Mouse (Mus musculus): ENCODE results near the gene Sdhb. TPM values are rescaled to one million over a fixed set of nuclear protein-coding genes. Genes with fewer than 3 reads are reported as not detected.
A peak's percentile ranks its signal among the peaks of the same experiment; 100 is the strongest.

The Sdhb gene
- polyA plus RNA-seq, 2 experiments: 175 to 381 TPM

- ATAC-seq (ENCODE audit: low FRiP score, low read depth): no peak
- H3K9ac ChIP-seq (ENCODE audit: low read depth, low read length, severe bottlenecking): peak overlapping the region; percentile 78
- no peaks in the 10 kb centered on the region for H3K27me3 ChIP-seq (ENCODE audit: control insufficient read depth, insufficient read depth, low read length)
- no peak for TF ChIP-seq POLR2A (IDR thresholded peaks at IDR 0.05; ENCODE audit: borderline replicate concordance, extremely low read depth, insufficient read depth, insufficient read length)
- no peak overlapping the region for H3K27ac ChIP-seq (replicated peaks; ENCODE audit: low read depth, low read length)
- H3K4me1 ChIP-seq (ENCODE audit: control insufficient read depth, insufficient read depth, low read length): peaks cover 15% of the 10 kb centered on the region
- no peak for DNase-seq (ENCODE audit: low spot score)
- WGBS: 36% methylated on average over 15 of the region's 15 CpGs
- peak overlapping the region; percentile 86 for H3K4me3 ChIP-seq (replicated peaks; ENCODE audit: low read length)
- peaks cover 5% of the 10 kb centered on the region; the same call in 1 of the 2 replicates for H3K9me3 ChIP-seq (ENCODE audit: control insufficient read depth, low read length)
- peak overlapping the region; percentile 82 for H3K4me2 ChIP-seq (replicated peaks; ENCODE audit: low read depth, low read length, severe bottlenecking)
- no peaks in the 10 kb centered on the region for H3K36me3 ChIP-seq (ENCODE audit: control insufficient read depth, insufficient read depth, low read length)
Measured at GRCm38 (mm10) chr4:140986024-140986710, 25.2 kb downstream of the Sdhb start.

GRCm38 (mm10) chr4:140986711-140987395, 25.9 kb downstream of the Sdhb start, which contains the start of gene Atp13a2:
Atp13a2 (plus strand) TSS chr4:140986873.
- DNase-seq (ENCODE audit: low spot score): peak; percentile 84
- Histone ChIP-seq H3K36me3 (ENCODE audit: control insufficient read depth, insufficient read depth, low read length) (no peaks in the 10 kb centered on the region), H3K27ac (replicated peaks; ENCODE audit: low read depth, low read length) (no peak within 1 kb of the TSS), H3K4me2 (replicated peaks; ENCODE audit: low read depth, low read length, severe bottlenecking) (peak within 1 kb of the TSS; percentile 82), H3K4me3 (replicated peaks; ENCODE audit: low read length) (peak within 1 kb of the TSS; percentile 86), H3K9me3 (ENCODE audit: control insufficient read depth, low read length) (no peaks in the 10 kb centered on the region), H3K4me1 (ENCODE audit: control insufficient read depth, insufficient read depth, low read length) (peaks cover 15% of the 10 kb centered on the region), H3K9ac (ENCODE audit: low read depth, low read length, severe bottlenecking) (peak within 1 kb of the TSS; percentile 78), H3K27me3 (ENCODE audit: control insufficient read depth, insufficient read depth, low read length) (no peaks in the 10 kb centered on the region)
- no peak for TF ChIP-seq POLR2A (IDR thresholded peaks at IDR 0.05; ENCODE audit: borderline replicate concordance, extremely low read depth, insufficient read depth, insufficient read length)
- under 1% methylated on average over 39 of the region's 58 CpGs for WGBS
- peak; percentile 88; the same call in 1 of the 2 replicates for ATAC-seq (ENCODE audit: low FRiP score, low read depth)

GRCm38 (mm10) chr4:140987476-140987875, 26.5 kb downstream of the Sdhb start:
- Histone ChIP-seq H3K27me3 (ENCODE audit: control insufficient read depth, insufficient read depth, low read length) (no peaks in the 10 kb centered on the region), H3K4me3 (replicated peaks; ENCODE audit: low read length) (peak overlapping the region; percentile 86), H3K9ac (ENCODE audit: low read depth, low read length, severe bottlenecking) (peak overlapping the region; percentile 78), H3K4me1 (ENCODE audit: control insufficient read depth, insufficient read depth, low read length) (peaks cover 15% of the 10 kb centered on the region), H3K9me3 (ENCODE audit: control insufficient read depth, low read length) (no peaks in the 10 kb centered on the region), H3K27ac (replicated peaks; ENCODE audit: low read depth, low read length) (no peak overlapping the region), H3K36me3 (ENCODE audit: control insufficient read depth, insufficient read depth, low read length) (peaks cover 3% of the 10 kb centered on the region), H3K4me2 (replicated peaks; ENCODE audit: low read depth, low read length, severe bottlenecking) (peak overlapping the region; percentile 82)
- ATAC-seq (ENCODE audit: low FRiP score, low read depth) (no peak), DNase-seq (ENCODE audit: low spot score) (no peak)
- TF ChIP-seq POLR2A (IDR thresholded peaks at IDR 0.05; ENCODE audit: borderline replicate concordance, extremely low read depth, insufficient read depth, insufficient read length): no peak
- 21% methylated on average over 7 of the region's 7 CpGs for WGBS

- Histone ChIP-seq H3K4me3 (replicated peaks; ENCODE audit: low read length) (no peak overlapping the region), H3K9me3 (ENCODE audit: control insufficient read depth, low read length) (no peaks in the 10 kb centered on the region), H3K4me1 (ENCODE audit: control insufficient read depth, insufficient read depth, low read length) (peaks cover 9% of the 10 kb centered on the region), H3K27me3 (ENCODE audit: control insufficient read depth, insufficient read depth, low read length) (no peaks in the 10 kb centered on the region), H3K27ac (replicated peaks; ENCODE audit: low read depth, low read length) (no peak overlapping the region), H3K9ac (ENCODE audit: low read depth, low read length, severe bottlenecking) (no peak overlapping the region), H3K36me3 (ENCODE audit: control insufficient read depth, insufficient read depth, low read length) (peaks cover 15% of the 10 kb centered on the region), H3K4me2 (replicated peaks; ENCODE audit: low read depth, low read length, severe bottlenecking) (no peak overlapping the region)
- no peak for DNase-seq (ENCODE audit: low spot score)
- 58% methylated on average over 7 of the region's 7 CpGs for WGBS
- ATAC-seq (ENCODE audit: low FRiP score, low read depth): no peak
- TF ChIP-seq POLR2A (IDR thresholded peaks at IDR 0.05; ENCODE audit: borderline replicate concordance, extremely low read depth, insufficient read depth, insufficient read length): no peak
Measured at GRCm38 (mm10) chr4:140988706-140989290, 27.8 kb downstream of the Sdhb start.

- no peak overlapping the region for H3K9ac ChIP-seq (ENCODE audit: low read depth, low read length, severe bottlenecking)
- no peak for TF ChIP-seq POLR2A (IDR thresholded peaks at IDR 0.05; ENCODE audit: borderline replicate concordance, extremely low read depth, insufficient read depth, insufficient read length)
Measured at GRCm38 (mm10) chr4:140989447-140989846, 28.4 kb downstream of the Sdhb start.

More at GRCm38 (mm10) chr4:140989447-140989846, 28.4 kb downstream of the Sdhb start:
- DNase-seq (ENCODE audit: low spot score) (no peak), ATAC-seq (ENCODE audit: low FRiP score, low read depth) (no peak)
- no peaks in the 10 kb centered on the region for H3K27me3 ChIP-seq (ENCODE audit: control insufficient read depth, insufficient read depth, low read length)
- H3K27ac ChIP-seq (replicated peaks; ENCODE audit: low read depth, low read length): no peak overlapping the region
- WGBS: 92% methylated on average over 14 of the region's 14 CpGs
- no peaks in the 10 kb centered on the region for H3K9me3 ChIP-seq (ENCODE audit: control insufficient read depth, low read length)
- peaks cover 9% of the 10 kb centered on the region for H3K4me1 ChIP-seq (ENCODE audit: control insufficient read depth, insufficient read depth, low read length)
- no peak overlapping the region for H3K4me3 ChIP-seq (replicated peaks; ENCODE audit: low read length)
- H3K4me2 ChIP-seq (replicated peaks; ENCODE audit: low read depth, low read length, severe bottlenecking): no peak overlapping the region
- peaks cover 21% of the 10 kb centered on the region for H3K36me3 ChIP-seq (ENCODE audit: control insufficient read depth, insufficient read depth, low read length)
